Mouse (Mus musculus) embryonic facial prominence, embryonic 13.5 days (tissue): ENCODE results near the gene R3hdm4. TPM values are rescaled to one million over a fixed set of nuclear protein-coding genes. Genes with fewer than 3 reads are reported as not detected.

ENCODE experiments used
- ATAC-seq: fragments of 200-750 bp; cut with Nextera tagmentation; 2 replicates; pipeline ENCODE4 v1.8.0; 2017; ENCODE audit warnings: low read depth; ENCODE audit not compliant: insufficient number of reproducible peaks, insufficient read depth, low FRiP score, low TSS enrichment
- H3K27ac ChIP-seq: fragments of 300-500 bp; sonication (generic); 2 replicates; pipeline ENCODE4 v1.5.1; 2015; ENCODE audit warnings: moderate library complexity, mild to moderate bottlenecking, inconsistent platforms
- H3K27me3 ChIP-seq: fragments of 300-500 bp; sonication (generic); 2 replicates; pipeline ENCODE4 v1.6.1; 2015; ENCODE audit warnings: mild to moderate bottlenecking, inconsistent platforms
- H3K36me3 ChIP-seq: fragments of 300-500 bp; sonication (generic); 2 replicates; pipeline ENCODE4 v1.6.1; 2015; ENCODE audit warnings: mild to moderate bottlenecking, inconsistent platforms
- H3K4me1 ChIP-seq: fragments of 300-500 bp; sonication (generic); 2 replicates; pipeline ENCODE4 v1.6.1; 2015; ENCODE audit warnings: inconsistent platforms
- H3K4me2 ChIP-seq: fragments of 300-500 bp; sonication (generic); 2 replicates; pipeline ENCODE4 v1.6.1; 2015; ENCODE audit warnings: moderate library complexity, mild to moderate bottlenecking, inconsistent platforms
- H3K4me3 ChIP-seq: fragments of 300-500 bp; sonication (generic); 2 replicates; pipeline ENCODE4 v1.5.1; 2015; ENCODE audit warnings: mild to moderate bottlenecking, inconsistent platforms
- H3K9ac ChIP-seq: fragments of 300-500 bp; sonication (generic); 2 replicates; pipeline ENCODE4 v1.6.1; 2015; ENCODE audit warnings: mild to moderate bottlenecking, inconsistent platforms
- H3K9me3 ChIP-seq: fragments of 300-500 bp; sonication (generic); 2 replicates; pipeline ENCODE4 v1.6.1; 2016; ENCODE audit warnings: inconsistent platforms
- WGBS: fragments of 180-500 bp; shearing (Covaris S2); methylation state at CpG from one replicate; pipeline ENCODE4 v1.1.7; 2015; ENCODE audit warnings: mixed read lengths; 5-methylcytosine and 5-hydroxymethylcytosine counted together
- polyA plus RNA-seq: library from polyadenylated mRNA; unstranded; fragments of >200 nt; fragmentation: Nextera tagmentation; extraction: Ambion mirVana; gene quantifications from 2 replicates; pipeline ENCODE4 v1.2.1, GENCODE M21; 2015

The R3hdm4 gene
- polyA plus RNA-seq, 1 experiment from 2014 or later, result 190 TPM

DNA sequence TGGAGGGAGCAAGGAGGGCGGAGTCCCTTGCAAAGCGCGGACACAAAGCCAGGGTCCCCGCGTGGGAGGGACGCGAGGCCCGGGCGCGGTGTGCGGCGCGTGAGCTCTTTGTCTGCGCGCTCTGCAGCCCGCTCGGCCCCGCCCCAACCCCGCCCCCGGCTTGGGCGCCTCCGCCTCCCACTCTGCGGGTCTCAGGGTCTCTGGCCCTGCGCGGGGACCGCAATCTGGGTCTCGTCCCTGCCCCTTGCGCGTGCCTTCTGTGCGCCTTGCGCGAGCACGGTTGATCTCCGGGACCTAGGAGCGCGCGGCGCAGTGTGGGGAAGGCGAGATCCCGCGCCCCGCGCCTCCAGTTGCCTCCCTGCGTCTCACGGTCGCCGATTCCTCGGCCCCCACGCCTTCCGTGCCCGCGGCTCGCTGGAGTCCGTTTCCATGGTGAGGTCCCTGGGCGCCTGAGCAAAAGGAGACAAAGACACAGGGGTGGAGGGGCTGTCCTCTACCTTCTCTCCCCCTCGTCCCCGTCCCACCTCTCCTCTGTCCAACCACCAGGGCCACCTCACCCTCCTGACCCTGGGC lies 46.6 kb downstream of the R3hdm4 start, which contains the start of the genes Prtn3 and Plppr3:
Prtn3 (plus strand) TSS at position 187 of the 573 bp plus-strand sequence.
Plppr3 (minus strand) TSS at position 345 of the 573 bp plus-strand sequence.
- Histone ChIP-seq H3K27ac (peak within 1 kb of the TSS; percentile 83), H3K9me3 (no peaks in the 10 kb centered on the region), H3K9ac (peak within 1 kb of the TSS; percentile 93), H3K27me3 (no peaks in the 10 kb centered on the region), H3K4me1 (peaks cover 27% of the 10 kb centered on the region), H3K4me3 (peak within 1 kb of the TSS; percentile 79), H3K4me2 (peak within 1 kb of the TSS; percentile 75), H3K36me3 (peaks cover 24% of the 10 kb centered on the region)
- ATAC-seq, result peak; percentile 84
- under 1% methylated on average over 44 of the region's 57 CpGs for WGBS

DNA sequence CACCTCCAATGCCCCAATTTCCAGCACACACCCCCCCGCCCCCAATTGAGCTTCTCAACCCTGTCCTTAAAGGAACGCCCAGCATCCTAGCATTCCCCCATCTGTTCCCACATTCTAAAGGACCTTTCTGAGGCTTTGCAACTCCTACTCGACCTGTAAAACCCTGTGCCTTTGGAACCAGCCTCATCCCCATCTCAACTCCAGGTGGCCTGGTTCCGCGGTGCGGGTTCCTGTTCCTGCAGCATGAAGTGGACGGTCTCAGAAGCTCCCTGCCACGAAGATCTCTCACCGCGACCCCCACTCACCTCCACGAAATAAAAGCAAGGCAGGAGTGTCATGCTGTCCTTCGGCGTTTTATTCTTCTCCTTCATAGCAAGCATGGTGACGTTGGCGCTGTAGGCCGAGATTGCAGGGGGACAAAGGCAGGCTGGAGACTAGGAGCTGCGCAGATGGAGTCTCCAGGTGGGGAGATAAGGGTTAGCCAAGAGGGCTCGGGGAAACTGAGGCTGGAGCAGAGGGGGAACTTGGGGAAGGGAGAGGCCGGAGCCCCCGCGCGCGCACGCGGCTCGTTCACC lies 47.2 kb downstream of the R3hdm4 start:
- Histone ChIP-seq H3K27ac (peak overlapping the region; percentile 83), H3K36me3 (peaks cover 30% of the 10 kb centered on the region), H3K4me3 (peak overlapping the region; percentile 79), H3K27me3 (no peaks in the 10 kb centered on the region), H3K9ac (peak overlapping the region; percentile 93), H3K4me2 (peak overlapping the region; percentile 75), H3K4me1 (peaks cover 27% of the 10 kb centered on the region), H3K9me3 (no peaks in the 10 kb centered on the region)
- ATAC-seq, result no peak
- 2% methylated on average over 26 of the region's 26 CpGs for WGBS

DNA sequence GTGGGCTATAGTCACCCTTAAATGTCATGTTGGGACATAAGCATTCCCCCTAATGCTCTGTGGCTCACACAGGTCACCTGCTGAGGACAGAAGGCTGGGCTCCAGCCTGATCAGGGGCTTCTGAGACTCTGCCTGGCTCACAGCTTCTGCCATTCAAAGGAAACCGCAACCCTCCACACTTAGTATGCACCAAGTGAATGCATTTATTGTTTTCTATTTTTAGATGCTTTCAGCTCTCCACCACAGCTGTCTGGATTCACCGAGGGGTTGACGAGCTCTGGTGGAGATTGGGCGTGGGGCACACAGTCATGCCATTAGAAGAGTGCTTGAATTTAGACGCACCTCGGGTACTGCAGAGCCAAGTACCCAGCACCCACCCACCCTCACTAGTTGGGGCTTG lies 47.7 kb downstream of the R3hdm4 start:
- no peaks in the 10 kb centered on the region for H3K9me3 ChIP-seq
- 3% methylated on average over 6 of the region's 6 CpGs for WGBS

DNA sequence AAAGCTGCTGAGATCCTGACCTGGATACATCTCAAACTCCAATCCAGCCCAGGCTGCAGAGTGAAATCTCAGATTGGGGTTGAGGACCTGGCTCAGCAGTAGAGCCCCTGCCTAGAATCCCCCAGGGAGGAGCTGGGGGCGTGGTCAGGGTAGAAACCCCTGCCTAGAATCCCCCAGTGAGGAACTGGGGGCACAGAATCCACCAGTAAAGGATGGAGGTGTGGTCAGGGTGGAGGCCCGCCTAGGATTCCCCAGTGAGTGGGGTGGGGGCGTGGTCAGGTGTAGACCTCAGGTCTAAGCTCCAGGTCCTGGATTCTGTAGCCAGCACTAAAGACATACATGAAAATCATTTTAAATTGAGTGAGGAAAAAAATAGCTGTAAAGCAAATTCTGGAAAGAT lies 48.1 kb downstream of the R3hdm4 start:
- H3K27me3 ChIP-seq, result no peaks in the 10 kb centered on the region
- H3K4me2 ChIP-seq, result peak overlapping the region; percentile 75
- H3K4me1 ChIP-seq, result peaks cover 27% of the 10 kb centered on the region
- ATAC-seq, result no peak
- H3K9me3 ChIP-seq, result no peaks in the 10 kb centered on the region
- 36% methylated on average over 3 of the region's 3 CpGs for WGBS
- H3K4me3 ChIP-seq, result peak overlapping the region; percentile 79
- H3K36me3 ChIP-seq, result peaks cover 33% of the 10 kb centered on the region
- peak overlapping the region; percentile 83; the same call in 1 of the 2 replicates for H3K27ac ChIP-seq
- H3K9ac ChIP-seq, result peak overlapping the region; percentile 93

More for the DNA sequence above, 47.7 kb downstream of the R3hdm4 start:
- Histone ChIP-seq H3K9ac (peak overlapping the region; percentile 93), H3K27me3 (no peaks in the 10 kb centered on the region), H3K4me3 (peak overlapping the region; percentile 79), H3K4me1 (peaks cover 27% of the 10 kb centered on the region), H3K36me3 (peaks cover 33% of the 10 kb centered on the region), H3K4me2 (peak overlapping the region; percentile 75), H3K27ac (peak overlapping the region; percentile 83)
- no peak for ATAC-seq

DNA sequence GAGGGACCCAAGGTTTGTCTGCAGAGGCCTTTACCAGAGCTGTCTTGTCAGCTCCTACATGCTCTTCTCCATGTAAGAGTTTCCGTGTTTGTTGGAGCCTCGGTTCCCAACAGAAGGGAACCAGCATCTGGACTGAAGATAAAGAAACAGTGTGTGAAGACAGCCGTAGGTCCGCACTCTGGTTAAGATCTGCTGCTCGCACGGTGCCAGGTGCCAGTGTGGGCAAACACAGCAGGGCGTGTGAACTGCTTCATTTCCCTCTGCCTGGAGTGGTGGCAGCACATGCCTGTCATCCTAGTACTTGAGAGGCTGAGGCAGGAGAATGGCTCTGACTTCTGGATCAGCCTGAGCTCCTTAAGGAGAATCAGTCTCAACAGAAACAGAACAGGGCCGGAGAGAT lies 49.2 kb downstream of the R3hdm4 start:
- Histone ChIP-seq H3K4me3 (no peak overlapping the region), H3K9ac (0 out of 2 replicates have a peak overlapping the region, but pooled peaks have one; percentile 11), H3K27me3 (no peaks in the 10 kb centered on the region), H3K9me3 (no peaks in the 10 kb centered on the region), H3K4me1 (peaks cover 23% of the 10 kb centered on the region), H3K4me2 (no peak overlapping the region), H3K36me3 (peaks cover 40% of the 10 kb centered on the region), H3K27ac (no peak overlapping the region)
- WGBS, result 96% methylated on average over 8 of the region's 8 CpGs
- no peak for ATAC-seq

DNA sequence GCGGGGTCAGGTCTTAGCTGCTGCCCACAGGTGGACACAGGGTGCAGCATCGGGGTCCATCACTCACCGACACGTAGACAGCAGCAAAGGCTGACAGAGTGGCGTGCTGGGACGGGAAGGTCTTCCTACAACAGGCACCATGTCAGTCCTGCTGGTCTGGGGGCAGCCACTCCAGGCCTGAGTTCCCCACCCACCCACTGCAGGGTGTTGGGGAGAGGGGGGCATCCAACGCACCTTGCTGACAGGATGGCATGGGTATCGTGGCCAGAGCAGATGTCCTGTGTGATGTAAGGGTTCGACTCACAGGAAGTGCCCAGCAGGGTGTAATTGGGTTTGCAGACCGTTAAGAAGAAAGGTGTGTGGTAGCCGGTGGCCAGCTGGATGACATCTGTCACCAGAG lies 54.4 kb downstream of the R3hdm4 start:
- no peaks in the 10 kb centered on the region for H3K9me3 ChIP-seq
- H3K4me1 ChIP-seq, result peaks cover 10% of the 10 kb centered on the region; the same call in 1 of the 2 replicates
- H3K4me3 ChIP-seq, result 0 out of 2 replicates have a peak overlapping the region, but pooled peaks have one; percentile 1
- peaks cover 84% of the 10 kb centered on the region for H3K36me3 ChIP-seq
- ATAC-seq, result no peak
- H3K9ac ChIP-seq, result no peak overlapping the region
- H3K27me3 ChIP-seq, result no peaks in the 10 kb centered on the region
- H3K4me2 ChIP-seq, result no peak overlapping the region
- no peak overlapping the region for H3K27ac ChIP-seq
- 83% methylated on average over 11 of the region's 11 CpGs for WGBS

DNA sequence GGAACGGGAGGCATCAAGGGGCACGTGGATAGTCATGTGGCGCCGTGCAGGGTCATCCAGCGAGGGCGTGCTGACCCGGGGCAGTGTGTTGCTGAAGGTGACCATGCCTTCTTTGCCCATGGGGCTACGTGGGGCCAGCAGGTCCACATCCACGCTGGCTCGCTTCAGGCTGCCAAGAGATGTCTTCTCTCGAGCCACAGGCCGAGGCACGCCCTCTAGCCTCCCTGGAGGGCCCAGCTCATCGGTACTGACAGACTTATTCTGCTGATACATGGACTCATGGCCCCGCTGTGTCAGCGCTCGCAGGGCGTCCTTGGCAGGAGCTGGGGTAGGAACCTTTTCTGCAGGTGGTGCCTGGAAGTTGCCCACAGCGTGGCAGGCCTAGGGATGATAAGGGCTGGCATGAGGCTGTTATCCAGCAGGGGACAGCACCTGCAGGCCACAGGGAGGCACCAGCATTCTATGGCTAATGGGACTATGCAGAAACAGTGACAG lies 55.2 kb downstream of the R3hdm4 start:
- Histone ChIP-seq H3K4me2 (no peak overlapping the region), H3K4me3 (0 out of 2 replicates have a peak overlapping the region, but pooled peaks have one; percentile 1), H3K27ac (peak overlapping the region; percentile 11; the same call in 1 of the 2 replicates), H3K36me3 (peaks cover 84% of the 10 kb centered on the region), H3K27me3 (no peaks in the 10 kb centered on the region), H3K9me3 (no peaks in the 10 kb centered on the region), H3K4me1 (peaks cover 13% of the 10 kb centered on the region), H3K9ac (peak overlapping the region; percentile 27; the same call in 1 of the 2 replicates)
- no peak for ATAC-seq
- 71% methylated on average over 19 of the region's 19 CpGs for WGBS

DNA sequence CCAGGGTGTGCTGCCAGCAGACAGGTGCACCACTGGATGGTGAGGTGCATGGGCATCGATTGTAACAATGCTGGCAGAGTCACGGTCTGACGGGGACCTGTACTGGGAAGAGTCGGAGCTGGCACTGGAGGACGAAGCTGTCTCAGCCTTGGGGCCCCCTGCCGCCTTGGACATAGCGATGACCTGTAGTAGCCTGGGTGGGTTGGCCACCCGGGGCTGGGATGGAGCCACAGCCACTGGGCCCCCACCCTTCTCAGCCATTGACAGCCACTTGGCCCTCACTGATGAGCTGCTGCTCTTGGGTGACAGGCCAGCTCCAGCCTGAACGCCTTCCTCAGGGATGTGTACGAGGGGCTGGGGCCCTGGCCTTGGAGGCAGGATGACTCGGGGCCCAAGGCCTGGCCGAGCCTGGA lies 55.8 kb downstream of the R3hdm4 start:
- no peaks in the 10 kb centered on the region for H3K9me3 ChIP-seq
- H3K36me3 ChIP-seq, result peaks cover 86% of the 10 kb centered on the region
- H3K9ac ChIP-seq, result no peak overlapping the region; the same call in 1 of the 2 replicates
- 0 out of 2 replicates have a peak, but pooled peaks have one; percentile 11 for ATAC-seq
- 0 out of 2 replicates have a peak overlapping the region, but pooled peaks have one; percentile 1 for H3K4me3 ChIP-seq
- WGBS, result 68% methylated on average over 12 of the region's 12 CpGs
- H3K27me3 ChIP-seq, result no peaks in the 10 kb centered on the region
- peaks cover 19% of the 10 kb centered on the region for H3K4me1 ChIP-seq
- H3K27ac ChIP-seq, result peak overlapping the region; percentile 69; the same call in 1 of the 2 replicates
- H3K4me2 ChIP-seq, result no peak overlapping the region

DNA sequence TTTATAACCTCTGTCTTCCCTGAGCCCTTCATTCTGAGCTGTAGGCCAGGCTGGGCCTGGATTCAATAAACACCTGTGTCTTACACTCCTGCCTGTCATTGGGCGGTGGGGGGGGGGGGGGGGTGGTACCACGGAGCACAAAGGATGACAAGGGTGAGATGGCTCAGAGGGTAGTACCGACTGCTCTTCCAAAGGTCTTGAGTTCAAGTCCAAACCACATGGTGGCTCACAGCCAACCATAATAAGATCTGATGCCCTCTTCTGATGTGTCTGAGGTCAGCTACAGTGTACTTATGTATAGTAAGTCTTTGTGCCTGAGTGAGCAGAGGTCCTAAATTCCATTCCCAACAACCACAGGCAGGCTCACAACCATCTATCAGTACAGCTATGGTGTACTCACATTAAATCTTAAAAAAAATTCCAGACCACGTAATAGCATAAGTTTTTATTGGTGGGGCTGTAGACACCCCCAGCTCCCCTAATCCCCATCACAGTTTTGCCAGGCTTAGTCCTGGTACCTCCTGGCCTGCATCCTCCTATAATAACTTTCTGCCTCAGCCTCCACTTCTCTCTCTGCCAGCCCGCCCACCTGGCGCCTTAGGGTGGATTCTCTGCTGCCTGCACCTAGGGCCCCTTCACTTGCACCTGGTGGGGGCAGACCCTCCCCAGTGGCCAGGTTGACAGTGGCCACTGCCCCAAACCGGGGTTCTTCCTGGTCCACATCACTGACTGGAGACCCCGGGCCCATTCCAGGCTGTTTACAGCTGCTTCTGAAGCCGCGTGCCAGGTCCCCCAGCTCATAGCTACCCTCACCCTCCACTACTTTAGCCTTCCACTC lies 56.4 kb downstream of the R3hdm4 start:
- WGBS, result 46% methylated on average over 10 of the region's 10 CpGs
- ATAC-seq, result no peak
- Histone ChIP-seq H3K27me3 (no peaks in the 10 kb centered on the region), H3K9ac (no peak overlapping the region), H3K4me3 (no peak overlapping the region), H3K4me2 (no peak overlapping the region), H3K4me1 (peaks cover 21% of the 10 kb centered on the region), H3K27ac (peak overlapping the region; percentile 69; the same call in 1 of the 2 replicates), H3K36me3 (peaks cover 87% of the 10 kb centered on the region), H3K9me3 (no peaks in the 10 kb centered on the region)

DNA sequence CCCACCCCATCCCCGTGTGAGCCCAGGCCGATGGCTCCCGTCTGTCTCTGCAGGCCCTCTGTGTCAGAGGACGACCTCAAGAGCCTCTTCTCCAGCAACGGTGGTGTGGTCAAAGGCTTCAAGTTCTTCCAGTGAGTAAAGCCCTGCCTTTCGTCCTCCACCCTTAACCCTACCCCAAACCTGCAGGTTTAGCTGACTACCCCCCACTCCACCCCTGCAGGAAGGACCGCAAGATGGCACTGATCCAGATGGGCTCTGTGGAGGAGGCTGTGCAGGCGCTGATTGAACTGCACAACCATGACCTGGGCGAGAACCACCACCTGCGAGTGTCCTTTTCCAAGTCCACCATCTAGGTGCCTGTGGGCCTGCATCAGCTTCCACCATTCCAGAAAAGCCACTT lies 58.1 kb downstream of the R3hdm4 start:
- H3K4me3 ChIP-seq, result no peak overlapping the region
- H3K27me3 ChIP-seq, result no peaks in the 10 kb centered on the region
- no peak overlapping the region for H3K4me2 ChIP-seq
- peaks cover 91% of the 10 kb centered on the region for H3K36me3 ChIP-seq
- 62% methylated on average over 10 of the region's 10 CpGs for WGBS
- ATAC-seq, result no peak
- H3K9ac ChIP-seq, result 0 out of 2 replicates have a peak overlapping the region, but pooled peaks have one; percentile 40
- peak overlapping the region; percentile 12; the same call in 1 of the 2 replicates for H3K27ac ChIP-seq
- peaks cover 37% of the 10 kb centered on the region for H3K4me1 ChIP-seq
- H3K9me3 ChIP-seq, result no peaks in the 10 kb centered on the region
